Mouse (Mus musculus) olfactory bulb, adult 2 months (tissue): ENCODE measurements around the gene Tbc1d9b.

Experiments used
- CTCF ChIP-seq: fragments of 200-500 bp; IDR thresholded peaks from 2 replicates; pipeline ENCODE4 v1.5.1; 2012; ENCODE audit warnings: low read depth, mild to moderate bottlenecking, low read length, moderate library complexity; ENCODE audit not compliant: insufficient read depth
- POLR2A ChIP-seq: fragments of 200-500 bp; IDR thresholded peaks from 2 replicates; pipeline ENCODE4 v1.6.1; 2012; ENCODE audit warnings: mild to moderate bottlenecking, low read depth, low read length, moderate library complexity; ENCODE audit not compliant: insufficient read depth

DNA sequence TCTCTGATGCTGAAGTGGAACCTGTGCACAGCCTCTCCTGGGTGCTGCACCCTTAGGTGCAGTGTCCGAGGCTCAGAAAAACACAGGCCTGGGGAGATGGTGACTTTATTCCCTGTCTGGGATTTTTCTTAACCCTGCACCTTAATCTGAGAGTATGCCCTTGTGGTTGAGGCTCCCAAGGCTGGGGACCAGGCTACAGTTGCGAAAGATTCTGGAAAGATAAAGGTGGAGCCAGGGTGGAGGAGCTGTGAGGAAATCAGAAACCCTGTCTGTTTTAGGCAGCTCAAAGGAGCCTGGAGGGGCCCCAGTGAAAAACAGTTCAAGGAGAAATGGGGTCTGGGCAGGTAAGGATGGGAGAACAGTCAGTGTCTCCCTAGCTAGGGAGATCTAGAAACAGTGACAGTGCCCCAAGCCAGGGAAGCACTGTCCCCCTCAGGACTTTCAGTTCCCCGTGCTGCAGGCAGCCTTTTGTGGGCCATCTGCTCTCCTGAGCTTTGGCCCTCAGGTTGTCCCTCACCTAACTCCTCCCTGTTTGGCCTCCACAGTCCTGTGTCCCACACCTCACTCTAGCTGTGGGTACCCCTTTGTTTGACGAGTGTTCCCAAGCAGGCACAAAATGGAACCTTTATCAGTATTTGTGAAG is 85.6 kb downstream of the Tbc1d9b start:
- TF ChIP-seq CTCF (no peak), POLR2A (no peak)
